Mouse (Mus musculus) NIH3T3 (cell line): ENCODE data around the gene D10Jhu81e.

Experiments used
- DNase-seq: peaks from one replicate; pipeline ENCODE4 v3.0.0-alpha.2; 2012; ENCODE audit warnings: low read depth

Gene D10Jhu81e

DNA sequence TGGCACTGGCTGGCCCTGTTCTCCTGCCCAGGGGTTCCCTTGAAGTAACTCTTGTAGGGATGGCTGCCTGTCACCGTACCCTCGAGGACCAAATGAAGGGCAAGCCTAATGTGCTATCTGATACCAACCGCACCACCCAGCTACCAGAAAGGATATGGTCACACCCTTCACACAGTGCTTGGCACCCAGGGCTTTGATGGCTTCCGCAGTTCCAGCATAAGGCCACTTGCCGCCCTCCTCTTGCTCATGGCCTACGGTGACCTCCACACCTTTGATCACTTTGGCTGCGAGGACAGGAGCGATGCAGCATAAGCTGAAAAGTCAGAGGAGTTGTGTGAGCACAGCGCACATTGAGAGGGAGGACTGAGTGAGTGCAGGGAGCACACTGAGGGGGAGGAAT, 6.3 kb downstream of the D10Jhu81e start:
- DNase-seq = no peak

DNA sequence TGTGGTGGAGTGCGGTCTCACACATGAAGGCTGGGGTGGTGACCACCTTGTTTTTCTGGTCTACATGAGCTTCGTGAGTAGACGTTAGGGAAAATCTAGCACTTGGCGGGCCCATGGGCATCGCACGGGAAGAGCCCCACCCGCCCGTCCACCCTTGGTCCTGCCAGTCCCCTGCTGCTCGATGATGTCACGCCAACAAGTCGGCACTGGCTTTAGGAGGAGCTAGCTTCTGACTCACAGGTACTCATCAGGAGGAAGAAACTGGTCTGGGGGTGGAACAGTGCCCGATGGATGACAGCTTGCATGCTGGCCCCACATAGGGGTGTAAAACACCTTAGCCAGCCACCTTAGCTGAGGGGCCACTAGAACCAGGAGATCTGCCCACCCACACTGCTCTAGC, 6.9 kb downstream of the D10Jhu81e start:
- no peak for DNase-seq

DNA sequence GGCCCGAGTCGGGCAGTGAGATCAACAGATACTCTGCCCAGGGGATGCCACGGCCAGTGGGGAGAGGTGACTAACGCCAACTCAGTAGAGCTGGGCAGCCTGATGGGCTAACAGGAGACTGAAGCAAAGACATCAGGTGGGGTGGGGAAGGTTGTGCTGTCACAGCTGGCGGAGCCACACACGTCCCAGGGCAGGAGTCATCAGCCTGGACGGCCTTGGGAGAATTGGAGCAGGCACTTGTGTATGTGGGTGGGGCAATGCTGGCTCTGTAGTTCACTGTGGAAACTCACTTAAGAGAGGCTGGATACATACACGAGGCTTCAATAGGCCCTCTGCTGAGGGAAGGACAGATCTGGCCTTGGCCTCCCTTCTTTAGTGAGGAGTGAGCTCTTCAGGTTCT, 8.5 kb downstream of the D10Jhu81e start:
- no peak for DNase-seq

DNA sequence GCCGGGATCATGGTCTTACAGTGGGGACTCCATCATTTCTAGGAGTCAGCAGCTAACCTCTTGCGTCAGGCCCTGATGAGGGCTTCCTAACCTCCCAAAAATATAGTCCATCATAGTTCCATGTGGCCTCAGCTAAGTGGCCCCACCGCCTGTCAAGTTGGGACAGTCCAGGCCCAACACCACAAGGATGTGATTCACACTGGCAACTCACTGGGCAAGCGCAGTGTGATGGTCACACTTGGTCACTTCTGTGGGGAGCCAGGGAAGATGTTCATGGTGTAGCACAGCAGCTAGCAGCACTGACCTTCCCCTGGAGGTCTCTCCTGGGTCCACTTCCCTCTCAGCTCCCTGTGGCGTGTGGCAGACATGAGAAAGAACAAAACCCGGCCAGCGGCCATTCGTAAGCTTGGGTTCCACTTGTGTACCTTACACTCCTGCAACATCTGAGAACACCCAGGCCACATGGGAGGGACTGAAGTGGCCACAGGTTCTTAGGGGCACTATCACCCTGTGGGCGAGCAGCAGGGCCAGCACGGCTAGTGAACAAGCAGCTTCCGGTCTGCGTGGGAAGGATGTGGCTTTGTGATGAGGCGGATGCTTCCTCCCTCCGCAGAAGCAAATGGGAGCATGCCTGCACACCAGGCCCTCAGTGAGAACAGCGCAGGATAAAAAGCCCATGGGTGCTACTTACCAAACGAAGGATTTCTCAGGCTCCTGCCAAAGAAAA, 9.1 kb downstream of the D10Jhu81e start:
- DNase-seq = no peak

DNA sequence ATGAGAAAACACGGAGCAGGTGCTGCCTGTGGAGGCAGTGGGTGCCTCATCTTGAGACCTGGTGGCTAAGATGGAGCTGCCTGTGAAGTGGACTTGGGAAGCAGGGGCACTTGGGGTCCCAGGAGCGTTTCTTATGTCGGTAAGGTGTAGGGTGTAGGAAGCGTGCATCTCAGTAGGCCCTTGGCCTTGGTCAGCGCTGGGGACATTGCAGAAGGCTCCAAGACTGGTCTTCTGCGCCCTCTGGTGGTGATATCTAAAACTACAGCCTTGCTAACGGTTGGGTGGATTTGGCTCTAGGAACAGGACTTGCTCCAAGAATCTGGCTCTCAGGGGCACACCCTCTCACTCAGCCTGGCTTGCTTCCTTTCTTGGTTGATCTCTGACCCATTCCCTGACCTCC, 9.7 kb downstream of the D10Jhu81e start:
- DNase-seq = peak; percentile 91

DNA sequence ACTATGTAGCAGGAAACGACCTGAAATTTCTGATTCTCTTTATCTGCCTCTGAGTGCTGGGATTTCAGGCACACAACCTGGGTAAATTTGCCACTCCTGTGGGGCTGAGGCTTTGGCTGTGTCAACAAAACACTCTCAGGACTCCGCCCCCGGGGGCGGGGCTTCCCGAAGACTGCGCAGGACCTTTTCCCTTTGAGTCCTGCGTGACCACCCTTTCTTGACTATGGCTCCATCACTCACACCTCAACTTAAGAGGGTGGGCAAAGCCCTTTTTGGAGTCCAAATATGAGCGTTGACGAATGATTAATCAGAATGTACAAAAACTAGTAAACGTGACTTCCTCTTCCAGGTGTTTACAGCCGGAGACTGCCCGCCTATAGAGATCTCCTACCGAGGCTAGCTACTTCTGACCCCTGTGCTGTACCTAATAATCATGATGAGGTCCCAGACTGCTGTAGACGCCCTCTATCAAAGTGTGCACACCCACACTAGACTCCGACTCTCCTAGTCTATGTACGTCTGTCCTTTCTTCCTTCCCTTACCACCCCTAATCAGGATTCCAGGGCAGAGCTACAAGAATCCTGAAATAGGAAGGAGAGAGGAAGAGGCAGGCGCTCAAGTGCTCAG, 10.2 kb downstream of the D10Jhu81e start:
- no peak for DNase-seq

DNA sequence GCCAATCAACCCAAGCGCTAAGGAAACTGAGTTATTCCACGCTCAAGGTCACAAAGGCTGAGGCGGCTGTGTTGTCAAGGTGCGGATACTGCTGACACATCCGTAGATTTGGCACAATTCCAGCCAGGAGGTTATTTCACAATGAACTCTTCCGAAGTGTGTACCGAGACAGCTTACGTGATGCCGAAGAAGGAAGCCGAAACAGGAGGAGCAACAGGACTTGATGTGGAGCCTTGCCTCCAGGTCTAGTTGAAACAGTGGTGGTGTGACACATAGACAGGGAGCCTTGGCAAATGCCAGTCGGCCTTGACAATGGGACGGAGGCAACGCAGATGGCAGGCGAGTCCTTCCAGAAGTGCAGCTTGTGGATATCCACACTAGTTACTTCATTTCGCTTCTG, 11.5 kb downstream of the D10Jhu81e start:
- DNase-seq = no peak

DNA sequence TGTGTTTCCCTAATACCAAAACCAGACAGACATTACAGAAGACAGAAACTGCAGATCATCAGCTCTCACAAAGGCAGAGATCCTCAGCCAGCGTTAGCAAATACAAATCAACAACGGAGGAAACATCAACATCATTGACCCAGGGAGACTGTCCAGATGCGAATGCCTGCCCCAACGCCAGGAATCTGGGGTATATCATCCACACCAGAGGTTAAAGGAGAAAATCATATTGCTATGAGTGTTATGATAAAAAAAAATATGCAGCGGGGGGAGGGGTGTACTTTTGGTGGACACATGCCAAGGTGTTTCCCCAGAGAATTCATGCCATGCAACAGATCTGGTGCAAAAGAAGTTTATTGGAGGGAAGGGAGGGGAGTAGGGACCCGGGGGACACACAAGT, 12.7 kb downstream of the D10Jhu81e start:
- no peak for DNase-seq

DNA sequence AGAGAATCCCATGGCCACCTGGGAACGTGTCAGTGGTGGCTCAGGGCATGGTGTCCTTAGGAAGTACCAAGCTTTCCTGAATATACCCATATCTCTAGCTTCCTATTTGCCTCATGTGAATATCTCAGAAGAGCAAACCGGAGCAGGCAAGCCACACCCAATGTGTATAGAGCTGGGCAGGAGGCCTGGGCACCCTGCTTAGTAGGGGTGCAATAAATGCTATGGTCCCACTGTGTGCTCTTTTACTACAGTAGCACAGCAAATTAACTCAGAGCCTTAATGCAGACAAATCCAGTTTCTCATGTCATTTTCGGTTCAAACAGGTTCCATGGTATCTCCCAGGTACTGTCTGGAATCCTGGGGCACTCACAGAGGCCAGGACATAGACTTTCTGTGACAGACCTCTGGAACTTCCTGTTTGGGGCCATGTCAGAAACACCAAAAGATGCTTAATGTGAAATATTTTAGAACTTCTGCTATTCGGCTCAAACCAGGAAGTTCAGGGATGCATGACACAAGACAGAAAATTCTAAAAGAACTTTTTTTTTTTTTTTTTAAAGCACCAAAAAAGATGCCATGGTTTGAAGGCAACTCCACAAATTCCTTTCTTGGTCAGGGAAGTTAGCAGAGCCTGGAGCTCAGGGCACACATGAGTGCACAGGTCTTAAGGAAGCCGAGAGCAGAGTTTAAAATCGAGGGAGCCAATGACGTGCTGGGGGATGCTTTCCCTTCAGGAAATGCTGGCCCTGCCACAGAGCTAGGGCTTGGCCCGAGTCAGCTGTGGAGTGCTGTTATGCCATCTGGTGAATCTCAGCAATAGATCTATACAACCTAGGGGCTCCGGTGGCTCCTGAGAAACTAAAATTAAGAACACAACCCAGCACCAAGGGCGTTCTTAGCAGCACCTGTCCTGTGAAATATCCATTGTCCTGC, 20.5 kb downstream of the D10Jhu81e start:
- no peak for DNase-seq

DNA sequence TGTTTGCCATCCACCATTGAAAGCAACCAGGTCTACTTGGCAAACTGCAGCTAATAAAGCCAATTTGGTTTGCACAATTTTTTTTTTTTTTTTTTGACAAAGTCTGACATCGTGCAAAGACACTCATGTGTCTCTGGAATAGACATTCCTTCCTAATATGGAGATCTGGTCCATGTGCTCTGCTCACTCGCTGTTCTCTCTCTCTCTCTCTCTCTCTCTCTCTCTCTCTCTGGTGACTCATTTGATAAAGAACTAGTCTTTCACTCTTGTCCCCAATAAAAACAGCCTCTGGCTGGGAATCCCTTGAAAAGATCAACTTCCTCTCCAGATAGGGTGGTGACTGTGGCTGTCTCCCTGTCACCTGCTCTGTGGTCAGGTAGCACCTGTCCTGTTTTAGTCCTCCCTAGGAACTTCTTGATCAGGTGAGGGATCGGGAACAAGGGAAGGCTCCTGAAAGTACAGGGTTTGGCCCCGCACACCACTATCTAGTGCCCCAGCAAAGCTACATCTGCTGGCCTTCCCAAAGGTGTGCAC, 21.6 kb downstream of the D10Jhu81e start:
- no peak for DNase-seq

DNA sequence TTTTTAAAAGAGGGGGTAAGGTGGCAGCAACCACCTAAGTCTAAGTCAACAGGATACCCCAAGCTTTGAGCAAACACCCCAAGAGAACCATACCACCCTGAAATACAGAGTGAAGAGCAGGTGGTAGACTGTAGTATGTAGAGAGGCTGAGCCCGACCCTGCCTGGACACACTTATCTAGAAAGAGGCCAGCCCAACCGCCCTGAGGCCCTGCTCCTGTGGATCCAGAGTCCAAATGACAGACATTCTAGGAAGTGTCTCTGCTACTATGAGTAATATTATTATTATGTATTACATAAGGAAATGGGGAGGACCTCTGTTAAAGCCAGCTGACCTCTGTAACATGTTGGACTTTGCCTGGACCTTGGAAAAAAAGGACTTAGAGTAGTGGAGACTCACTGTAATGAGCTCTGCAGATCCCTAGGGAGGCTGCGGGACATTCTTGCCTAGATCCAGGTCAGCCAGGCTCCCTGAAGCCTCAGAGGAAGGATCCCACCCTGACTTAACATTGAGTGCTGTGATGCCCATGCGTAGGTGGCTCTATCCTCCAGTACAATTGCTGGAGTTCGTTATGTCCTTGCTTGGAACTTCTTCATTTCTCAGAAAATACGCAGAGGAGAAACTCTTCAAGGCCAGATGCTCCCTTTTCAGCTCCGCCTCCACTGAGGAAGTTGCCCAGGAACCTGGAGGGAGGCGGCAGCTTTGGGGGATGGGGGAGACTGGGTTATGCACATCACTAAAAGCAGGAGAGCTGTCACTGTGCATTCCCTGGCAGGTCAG, 25.7 kb downstream of the D10Jhu81e start:
- no peak for DNase-seq

DNA sequence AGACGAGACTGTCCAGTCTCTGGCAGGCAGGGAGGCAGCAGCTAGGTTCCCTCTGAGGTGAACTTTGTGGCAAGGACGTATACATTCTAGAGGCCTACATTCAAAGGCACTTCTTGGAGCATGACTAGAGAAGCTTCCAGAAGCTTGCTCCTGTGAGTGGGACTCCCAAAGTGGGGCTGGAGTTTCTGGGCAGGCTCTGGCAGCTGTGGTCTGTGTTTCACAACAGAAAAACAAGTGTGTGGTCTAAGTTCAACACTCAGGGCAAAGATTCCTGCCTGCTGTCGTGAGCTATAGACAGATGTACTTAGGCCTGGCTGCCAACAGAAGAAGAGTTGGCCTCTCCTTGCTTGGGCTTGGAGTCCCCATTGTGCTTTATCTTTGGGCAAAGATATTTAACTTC, 28.7 kb downstream of the D10Jhu81e start:
- peak; percentile 29 for DNase-seq

DNA sequence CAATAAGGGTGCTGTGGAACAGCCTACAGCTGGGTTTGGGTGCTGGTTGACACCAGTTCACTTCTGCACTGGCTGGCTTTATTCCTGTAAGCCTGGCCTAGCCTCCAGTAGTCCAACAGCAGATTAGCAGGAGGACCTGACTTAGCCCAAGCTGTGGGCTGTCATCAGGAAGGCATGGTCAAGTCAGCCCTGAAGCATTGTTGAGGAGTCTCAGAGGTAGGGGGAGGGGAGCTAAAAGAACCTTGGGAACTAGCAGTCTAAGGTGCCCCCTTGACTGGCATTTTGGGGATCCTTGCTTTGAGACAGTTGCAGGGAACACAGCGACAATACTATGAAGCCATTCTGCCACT, 29.4 kb downstream of the D10Jhu81e start:
- no peak for DNase-seq

DNA sequence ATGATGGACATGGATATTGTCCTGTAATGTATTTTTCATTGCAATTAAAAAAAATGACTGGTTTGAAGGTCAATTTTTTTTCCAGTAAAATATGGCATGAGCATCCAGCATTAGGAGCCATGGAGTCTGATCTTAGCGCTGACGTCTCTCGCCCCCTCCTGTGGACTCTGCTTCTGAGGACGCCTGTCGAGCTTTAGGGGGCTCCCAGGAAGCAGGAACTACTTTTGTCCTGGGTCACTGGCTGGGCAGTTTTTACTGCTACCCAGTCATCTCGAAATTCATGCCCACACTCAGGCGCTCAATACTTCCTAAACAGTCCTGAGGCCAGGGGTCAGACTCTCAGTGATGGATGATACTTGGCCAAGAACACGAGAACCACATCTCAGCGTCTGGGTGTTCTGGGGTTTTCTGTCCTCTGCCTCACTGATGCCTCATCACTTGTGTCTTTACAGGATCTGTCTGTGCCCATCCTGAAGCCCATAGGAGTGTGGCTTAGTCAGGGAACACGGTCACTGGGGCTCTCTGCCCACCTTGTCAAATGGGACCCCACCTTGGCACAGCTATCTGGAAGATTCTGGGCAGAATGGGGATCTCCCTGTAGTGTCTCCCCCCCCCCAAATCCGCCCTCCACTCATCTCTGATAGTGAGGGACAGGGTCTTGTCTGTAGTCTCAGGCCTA, 29.9 kb downstream of the D10Jhu81e start:
- DNase-seq = no peak

DNA sequence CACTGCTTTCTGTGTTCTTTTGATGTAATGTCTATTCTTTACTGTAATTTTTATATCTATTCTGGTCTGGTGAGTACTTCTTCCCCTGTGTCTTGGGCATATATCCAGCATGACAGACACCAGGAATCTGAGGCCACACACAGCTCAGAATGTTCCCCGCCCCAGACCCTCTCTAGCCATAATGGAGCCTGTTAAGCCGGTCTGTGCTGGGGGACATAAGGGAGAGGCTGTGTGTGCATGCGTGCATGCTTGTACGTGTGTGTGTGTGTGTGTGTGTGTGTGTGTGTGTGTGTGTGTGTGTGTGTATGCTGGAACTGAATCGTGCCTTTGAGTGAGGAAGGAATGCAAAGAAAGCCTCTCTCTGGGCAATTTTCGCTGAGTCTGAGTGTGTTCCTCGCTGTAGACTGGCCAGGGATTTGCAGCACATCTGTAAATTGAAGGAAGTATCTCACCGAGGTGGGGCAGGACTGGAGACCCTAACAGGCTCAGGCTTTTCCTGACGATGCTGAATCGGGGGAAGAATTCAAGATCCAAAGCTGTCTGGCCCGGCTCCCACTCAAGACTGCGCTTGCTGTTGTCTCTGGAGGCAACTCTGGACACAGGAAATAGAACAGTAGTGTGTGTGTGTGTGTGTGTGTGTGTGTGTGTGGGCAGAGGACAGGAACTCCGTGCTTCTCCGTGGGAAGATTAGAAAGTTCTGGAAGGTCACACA, 30.6 kb downstream of the D10Jhu81e start:
- DNase-seq = peak; percentile 19

DNA sequence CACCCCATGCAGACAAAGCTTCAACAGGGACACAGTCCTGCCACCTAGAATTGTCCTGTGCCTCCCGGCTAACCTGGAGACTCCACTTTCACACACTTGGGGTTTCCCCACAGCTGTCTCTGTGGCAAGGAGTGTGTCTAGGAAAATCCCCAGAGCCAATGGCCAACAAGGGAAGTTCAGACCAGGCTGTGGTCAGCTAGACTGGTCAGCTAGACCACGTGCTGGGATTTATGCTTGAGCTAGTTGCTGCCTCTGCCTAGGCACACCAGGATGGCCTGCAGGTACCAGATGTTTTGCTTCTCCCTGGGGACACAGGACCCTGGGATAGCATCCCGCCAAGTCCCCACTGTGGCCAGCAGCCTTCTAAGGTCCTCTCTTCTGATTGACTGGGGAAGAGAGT, 32.4 kb downstream of the D10Jhu81e start:
- DNase-seq = no peak

DNA sequence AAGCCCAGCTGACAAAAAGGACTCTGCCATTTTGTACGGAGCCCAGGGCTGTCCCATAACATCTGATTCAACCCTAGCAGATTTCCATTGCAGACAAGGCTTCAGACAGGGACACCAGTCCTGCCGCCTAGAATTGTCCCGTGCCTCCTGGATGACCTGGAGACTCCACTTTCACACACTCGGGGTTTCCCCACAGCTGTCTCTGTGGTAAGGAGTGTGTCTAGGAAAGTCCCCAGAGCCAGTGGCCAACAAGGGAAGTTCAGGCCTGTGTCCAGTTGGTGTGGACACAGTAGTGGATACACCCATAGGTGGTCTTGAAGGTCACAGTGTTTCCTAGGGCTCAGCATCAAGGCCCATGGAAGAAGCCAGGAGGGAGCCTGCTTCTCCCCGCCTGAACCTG, 33.6 kb downstream of the D10Jhu81e start:
- DNase-seq = no peak

DNA sequence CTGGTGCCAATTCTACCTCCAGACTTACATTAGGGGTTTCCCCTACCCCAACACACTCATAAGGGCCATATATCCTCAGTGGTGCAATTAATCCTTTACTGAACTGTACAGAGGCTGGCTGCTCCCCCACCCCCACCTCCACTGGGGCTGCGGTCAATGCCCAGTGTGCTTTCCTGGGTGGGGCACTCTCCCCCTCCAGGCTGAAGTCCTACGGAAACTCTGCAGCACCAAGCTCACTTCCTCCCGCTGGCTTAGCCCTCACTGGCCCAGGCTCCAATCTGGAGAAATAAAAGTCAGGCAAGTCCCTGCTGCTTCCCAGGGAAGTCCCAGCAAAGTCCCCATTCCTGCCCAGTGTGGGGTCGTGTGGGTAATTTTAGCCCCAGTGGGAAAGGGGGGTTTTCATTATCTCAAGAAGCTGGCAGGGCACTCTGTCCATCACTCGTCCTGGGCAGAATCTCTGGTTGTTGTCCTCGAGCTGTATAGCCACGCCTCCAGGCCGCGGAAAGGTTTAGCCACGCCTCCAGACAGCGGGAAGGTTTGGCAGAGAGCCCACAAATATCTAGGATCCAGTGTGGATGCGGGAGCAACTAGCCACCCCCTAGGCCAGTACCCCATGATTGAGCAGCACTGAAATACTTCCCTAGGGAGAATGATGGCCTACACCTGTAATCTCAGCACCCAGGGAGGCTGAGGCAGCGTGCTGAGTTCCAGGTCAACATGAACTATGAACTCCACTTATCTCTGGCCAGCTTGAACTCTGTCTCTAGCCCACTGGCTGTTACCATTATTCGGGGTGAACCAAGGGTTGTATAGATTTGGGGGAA, 34.4 kb downstream of the D10Jhu81e start:
- peak; percentile 25 for DNase-seq

DNA sequence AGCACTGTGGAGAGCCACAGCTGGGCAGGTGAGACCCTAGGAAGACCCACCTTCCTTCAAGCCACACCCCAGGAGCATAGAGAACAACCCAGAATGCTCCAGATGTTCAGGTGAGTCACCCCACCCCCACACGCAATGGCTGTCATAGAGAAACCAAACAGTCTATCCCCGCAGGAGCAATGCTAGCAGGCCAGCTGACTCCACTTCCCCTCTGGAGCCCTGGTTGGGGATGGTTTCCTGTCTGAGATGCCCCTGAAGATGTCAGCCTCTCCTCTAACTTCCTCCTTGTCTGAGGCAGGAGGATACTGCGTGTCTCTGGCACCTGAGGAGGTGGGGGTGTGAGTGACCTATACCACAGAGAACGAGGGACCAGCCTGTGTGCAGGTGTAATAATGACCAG, 35.2 kb downstream of the D10Jhu81e start:
- DNase-seq = no peak

DNA sequence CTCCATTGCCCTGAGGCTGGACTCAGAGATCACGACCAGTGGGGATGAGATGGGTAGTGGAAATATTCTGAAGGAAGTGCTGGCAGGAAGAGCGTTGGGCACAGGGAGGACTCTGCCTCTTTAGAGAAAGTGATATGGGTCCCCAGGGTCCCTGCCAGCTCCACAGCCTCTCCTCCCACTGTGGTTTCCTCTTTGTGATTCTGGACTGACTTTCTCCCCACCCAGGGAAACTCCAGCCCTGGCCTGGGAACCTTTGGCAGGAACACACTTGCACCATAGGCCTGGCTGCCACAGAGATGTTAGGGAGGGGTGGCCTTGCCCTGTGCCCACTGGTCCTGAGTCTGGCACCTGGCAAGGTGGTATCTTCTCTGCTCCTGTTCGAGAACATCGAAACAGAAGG, 39.6 kb downstream of the D10Jhu81e start:
- no peak for DNase-seq
